Mouse (Mus musculus): ENCODE data around the gene Olfr279.

GRCm38 (mm10) chr15:98510438-98511385, 18.5 kb downstream of the Olfr279 start:
- TF ChIP-seq CTCF (IDR thresholded peaks at IDR 0.05; ENCODE audit: control insufficient read depth, insufficient read depth, low read length) (peak; percentile 92), POLR2A (IDR thresholded peaks at IDR 0.05; ENCODE audit: borderline replicate concordance, control insufficient read depth, low read depth, low read length) (no peak)
